Mouse (Mus musculus) adrenal gland (tissue): ENCODE data around the gene Adk.

Experiments used
- intact Hi-C: fragments of 180-260 bp; cut with DNase I; formaldehyde crosslinking; loops from one replicate; pipeline ENCODE4 v1.15.1; 2025

Gene Adk

GRCm38 (mm10) chr14:21251386-21251785 lies 199.0 kb downstream of the Adk start:
- intact Hi-C loops: no loop called here

GRCm38 (mm10) chr14:21252326-21252886 lies 200.0 kb downstream of the Adk start:
- intact Hi-C loops: no loop called here

- intact Hi-C loops: no loop called here
Observed at GRCm38 (mm10) chr14:21253321-21253992, 201.1 kb downstream of the Adk start.

- intact Hi-C loops: no loop called here
Observed at GRCm38 (mm10) chr14:21253993-21254339, 201.6 kb downstream of the Adk start.

- intact Hi-C loops: no loop called here
Observed at GRCm38 (mm10) chr14:21268229-21268628, 215.9 kb downstream of the Adk start.

GRCm38 (mm10) chr14:21271472-21271871 lies 219.1 kb downstream of the Adk start:
- intact Hi-C loops: no loop called here

- intact Hi-C loops: no loop called here
Observed at GRCm38 (mm10) chr14:21275786-21276185, 223.4 kb downstream of the Adk start.

- intact Hi-C loops: no loop called here
Observed at GRCm38 (mm10) chr14:21278290-21278689, 225.9 kb downstream of the Adk start.

- intact Hi-C loops: no loop called here
Observed at GRCm38 (mm10) chr14:21278907-21279535, 226.6 kb downstream of the Adk start.

GRCm38 (mm10) chr14:21280451-21280850 lies 228.1 kb downstream of the Adk start:
- intact Hi-C loops: no loop called here

GRCm38 (mm10) chr14:21281506-21281905 lies 229.1 kb downstream of the Adk start:
- intact Hi-C loops: no loop called here

GRCm38 (mm10) chr14:21284116-21284515 lies 231.7 kb downstream of the Adk start:
- intact Hi-C loops: no loop called here

GRCm38 (mm10) chr14:21284847-21285246 lies 232.5 kb downstream of the Adk start:
- intact Hi-C loops: no loop called here

- intact Hi-C loops: no loop called here
Observed at GRCm38 (mm10) chr14:21286274-21286673, 233.9 kb downstream of the Adk start.

- intact Hi-C loops: no loop called here
Observed at GRCm38 (mm10) chr14:21287726-21288442, 235.5 kb downstream of the Adk start.

GRCm38 (mm10) chr14:21299743-21300142 lies 247.4 kb downstream of the Adk start:
- intact Hi-C loops: loop anchor here (10.0 kb wide), 1 partner anchor 325 kb away; no protein-coding TSS in a partner anchor

- intact Hi-C loops: no loop called here
Observed at GRCm38 (mm10) chr14:21304815-21305214, 252.4 kb downstream of the Adk start.

GRCm38 (mm10) chr14:21308349-21308936 lies 256.1 kb downstream of the Adk start:
- intact Hi-C loops: no loop called here

GRCm38 (mm10) chr14:21310530-21310929 lies 258.2 kb downstream of the Adk start:
- intact Hi-C loops: no loop called here

- intact Hi-C loops: no loop called here
Observed at GRCm38 (mm10) chr14:21313561-21314342, 261.4 kb downstream of the Adk start.

- intact Hi-C loops: no loop called here
Observed at GRCm38 (mm10) chr14:21314466-21314865, 262.1 kb downstream of the Adk start.
